Mouse (Mus musculus): ENCODE measurements around the gene U2surp.

The U2surp gene

DNA sequence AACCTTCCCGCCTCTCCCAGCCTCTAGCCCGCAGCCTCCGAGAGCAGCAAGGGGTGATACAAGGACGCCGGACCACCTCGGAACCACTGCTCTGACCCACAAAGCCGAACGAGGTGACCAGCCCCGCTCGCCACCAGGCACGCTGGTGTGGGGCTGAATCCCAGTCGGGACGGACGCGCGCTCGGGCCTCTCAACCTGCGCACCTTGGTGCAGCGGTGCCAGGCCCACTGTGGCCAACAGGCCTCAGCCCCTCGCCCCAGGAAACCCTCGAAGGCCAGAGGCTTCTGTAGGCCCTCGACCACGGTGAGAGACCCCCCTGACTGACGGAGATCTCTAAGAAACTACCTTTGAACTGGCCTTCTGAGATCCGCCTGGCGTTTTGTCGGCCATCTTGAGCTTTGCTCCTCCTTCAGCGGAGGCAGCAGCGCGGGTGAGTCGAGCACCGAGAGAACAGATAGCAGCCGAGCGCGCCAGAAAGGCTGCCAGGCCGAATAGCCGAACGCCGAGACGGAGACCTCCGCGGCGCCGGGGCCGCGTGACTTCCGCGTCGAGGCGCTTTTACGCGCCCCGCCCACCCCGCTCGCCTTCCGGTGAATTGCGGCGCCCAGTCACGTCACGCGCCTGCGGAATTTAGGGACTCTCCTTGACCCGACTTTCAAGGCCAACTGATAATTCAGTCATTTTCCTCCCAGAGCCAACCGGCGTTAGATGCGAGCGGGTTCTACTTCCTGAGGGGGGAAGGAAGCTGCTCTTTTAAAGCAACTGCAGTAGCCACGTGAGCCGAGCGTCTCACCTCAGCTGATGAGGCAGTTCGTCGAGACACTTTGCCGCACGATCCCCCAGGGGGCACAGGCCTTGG lies at the start of gene U2surp:
U2surp (minus strand) TSS at position 525 of the 859 bp plus-strand sequence.
- peak; percentile 97 for DNase-seq (ENCODE audit: low spot score in 2 of 2)

DNA sequence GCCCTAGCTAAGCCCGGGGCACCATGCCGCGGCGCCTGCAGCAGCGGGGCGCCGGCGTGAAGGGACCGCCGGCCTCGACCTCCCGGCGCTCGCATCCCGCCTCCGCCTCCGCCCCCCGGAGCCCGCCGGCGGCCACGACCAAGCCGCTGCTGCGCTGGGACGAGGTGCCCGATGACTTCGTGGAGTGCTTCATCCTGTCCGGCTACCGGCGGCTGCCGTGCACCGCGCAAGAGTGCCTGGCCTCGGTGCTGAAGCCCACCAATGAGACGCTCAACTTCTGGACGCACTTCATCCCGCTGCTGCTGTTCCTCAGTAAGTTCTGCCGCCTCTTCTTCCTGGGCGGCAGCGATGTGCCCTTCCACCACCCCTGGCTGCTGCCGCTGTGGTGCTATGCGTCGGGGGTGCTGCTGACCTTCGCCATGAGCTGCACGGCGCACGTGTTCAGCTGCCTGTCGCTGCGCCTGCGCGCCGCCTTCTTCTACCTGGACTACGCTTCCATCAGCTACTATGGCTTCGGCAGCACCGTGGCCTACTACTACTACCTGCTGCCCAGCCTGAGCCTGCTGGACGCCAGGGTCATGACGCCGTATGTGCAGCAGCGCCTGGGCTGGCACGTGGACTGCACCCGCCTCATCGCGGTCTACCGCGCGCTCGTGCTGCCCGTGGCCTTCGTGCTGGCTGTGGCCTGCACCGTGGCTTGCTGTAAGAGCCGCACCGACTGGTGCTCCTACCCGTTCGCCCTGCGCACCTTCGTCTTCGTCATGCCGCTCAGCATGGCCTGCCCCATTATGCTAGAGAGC lies 48.3 kb upstream of the U2surp start:
- DNase-seq (ENCODE audit: low spot score in 2 of 2): peak; percentile 38 to 70

DNA sequence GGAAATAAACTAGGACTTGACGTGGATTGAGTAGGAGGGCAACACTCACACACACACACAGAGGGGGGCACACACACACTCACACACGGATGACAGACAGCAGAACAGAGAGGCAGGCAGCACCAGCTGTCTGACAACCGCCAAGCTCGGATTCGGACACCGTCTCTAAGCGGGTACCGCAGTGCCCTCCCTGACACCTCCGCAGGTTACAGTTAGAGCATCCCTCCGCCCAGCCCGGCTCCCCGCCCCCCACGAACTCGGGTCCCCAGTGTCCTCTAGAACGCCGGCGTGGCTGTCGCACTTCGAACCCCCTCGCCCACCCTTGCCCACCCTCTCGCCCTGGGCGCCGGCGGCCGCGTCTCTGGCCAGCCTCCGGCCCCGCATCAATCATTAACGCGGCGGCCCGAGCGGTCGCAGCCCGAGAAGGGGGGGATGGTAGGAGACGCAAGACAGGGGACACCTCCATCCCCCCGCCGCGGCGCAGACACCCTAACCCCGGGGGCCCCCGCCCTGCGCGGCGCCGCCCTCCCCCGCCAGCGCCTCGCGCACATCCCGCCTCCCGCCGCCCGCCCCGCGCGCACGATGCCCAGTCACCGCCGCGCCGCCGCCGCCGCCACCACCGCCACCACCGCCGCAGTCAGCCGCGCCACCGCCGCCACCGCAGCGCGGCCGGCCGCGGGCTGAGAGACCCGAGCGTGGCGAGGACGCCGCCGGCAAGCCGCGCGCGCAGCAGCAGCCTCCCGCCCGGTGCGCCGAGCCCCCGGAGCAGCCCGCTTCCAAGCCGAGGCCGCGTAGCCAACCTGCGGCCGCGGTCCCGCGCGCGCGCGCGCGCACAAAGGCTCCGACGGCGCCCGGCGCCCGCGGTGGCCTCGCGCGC lies 47.5 kb upstream of the U2surp start, which contains the start of gene Paqr9:
Paqr9 (plus strand) TSS at position 599 of the 877 bp plus-strand sequence.
- peak; percentile 53 to 55 for DNase-seq (ENCODE audit: low spot score in 2 of 2)

- DNase-seq (ENCODE audit: low spot score in 2 of 2): no peak
These were observed 46.9 kb upstream of the U2surp start for GRCm38 (mm10) chr9:95558726-95559058.

DNA sequence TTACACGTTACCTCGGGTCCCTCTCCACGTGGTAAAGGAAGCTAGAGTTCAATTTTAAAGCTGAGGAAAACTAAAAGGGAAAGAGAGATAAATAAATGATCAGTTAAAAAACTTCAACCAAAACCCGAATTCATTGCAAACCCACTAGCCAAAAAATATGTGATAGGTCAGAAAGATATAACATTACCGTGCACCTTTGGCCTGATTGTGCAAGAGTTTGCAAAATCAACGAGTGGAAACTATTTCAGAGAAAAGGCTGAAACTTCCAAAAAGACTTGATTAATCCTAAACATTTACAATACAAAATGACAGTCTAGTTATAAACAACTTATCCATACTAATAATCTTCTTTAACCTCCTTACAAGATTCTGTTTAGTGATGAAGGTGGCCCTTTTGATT lies 45.9 kb upstream of the U2surp start:
- no peak for DNase-seq (ENCODE audit: low spot score in 2 of 2)

GRCm38 (mm10) chr9:95556067-95556512 lies 44.3 kb upstream of the U2surp start:
- no peak for DNase-seq (ENCODE audit: low spot score in 2 of 2)

DNA sequence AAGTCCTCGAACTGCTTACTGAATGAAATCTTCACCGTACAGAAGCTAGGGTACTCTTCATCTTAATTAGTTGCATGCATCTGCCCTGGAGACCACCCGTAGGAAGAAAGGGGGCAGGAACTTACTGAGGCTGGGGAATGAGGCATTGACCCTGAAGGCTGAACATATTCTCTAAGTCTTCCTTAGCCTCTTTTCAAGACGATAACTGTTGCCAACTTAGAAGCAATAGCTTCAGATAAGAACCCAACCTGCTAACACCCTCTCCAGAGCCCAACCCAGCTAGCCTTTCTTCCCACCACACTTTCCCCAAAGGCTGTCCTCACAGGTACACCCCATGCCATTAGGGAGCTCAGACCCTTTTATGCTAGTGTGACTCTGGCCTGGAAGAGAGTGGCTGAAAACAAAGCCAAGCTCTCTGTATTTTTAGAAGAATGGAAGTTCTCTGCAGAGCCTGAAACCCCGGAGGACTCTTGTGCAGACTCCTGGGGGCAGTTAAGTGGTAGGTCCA lies 43.5 kb upstream of the U2surp start:
- DNase-seq (ENCODE audit: low spot score in 2 of 2): no peak

- DNase-seq (ENCODE audit: low spot score in 2 of 2): no peak
These were observed 42.7 kb upstream of the U2surp start for GRCm38 (mm10) chr9:95554231-95555221.

- DNase-seq (ENCODE audit: low spot score in 2 of 2): peak; percentile 26 to 35
These were observed 40.4 kb upstream of the U2surp start for GRCm38 (mm10) chr9:95552175-95552705.

GRCm38 (mm10) chr9:95550856-95551774 lies 39.3 kb upstream of the U2surp start:
- no peak for DNase-seq (ENCODE audit: low spot score in 2 of 2)

DNA sequence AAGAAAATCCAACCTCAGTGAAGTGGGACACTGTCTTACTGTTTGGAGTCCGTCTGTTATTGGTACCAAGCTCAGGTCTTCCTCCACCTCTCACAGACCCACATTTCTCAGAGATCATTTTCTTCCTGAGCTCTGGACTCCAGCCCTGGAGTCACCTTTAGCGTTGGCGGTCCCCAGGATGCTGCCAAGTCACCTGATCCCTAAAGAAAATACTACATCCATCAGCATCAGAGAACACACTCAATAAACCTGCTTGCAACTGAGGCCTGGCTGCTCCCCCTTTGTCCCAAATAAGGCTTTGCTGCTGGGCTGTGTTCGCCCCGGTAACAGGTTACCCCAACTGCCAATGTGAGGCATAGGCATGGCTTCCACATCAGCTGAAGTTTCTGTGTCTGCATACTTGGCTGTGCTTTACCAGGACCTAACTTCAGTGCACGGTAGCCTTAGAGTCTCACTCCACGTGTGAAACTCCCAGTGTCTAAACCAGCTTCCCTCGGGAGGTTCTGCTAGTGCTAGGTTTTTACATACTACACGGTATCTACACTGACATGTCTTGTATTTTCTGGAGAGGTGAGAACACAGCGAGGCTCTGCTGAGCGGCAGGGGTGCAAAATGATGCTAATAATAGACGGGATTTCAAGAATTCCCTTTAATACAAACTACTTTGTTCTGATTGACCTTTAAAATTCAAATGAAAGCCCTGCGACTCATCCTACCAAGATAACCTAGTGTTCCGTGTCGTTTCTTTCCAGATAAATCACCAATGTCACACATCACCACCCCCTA lies 38.0 kb upstream of the U2surp start:
- DNase-seq (ENCODE audit: low spot score in 2 of 2): no peak

GRCm38 (mm10) chr9:95546679-95547078 lies 34.9 kb upstream of the U2surp start:
- no peak for DNase-seq (ENCODE audit: low spot score in 2 of 2)

DNA sequence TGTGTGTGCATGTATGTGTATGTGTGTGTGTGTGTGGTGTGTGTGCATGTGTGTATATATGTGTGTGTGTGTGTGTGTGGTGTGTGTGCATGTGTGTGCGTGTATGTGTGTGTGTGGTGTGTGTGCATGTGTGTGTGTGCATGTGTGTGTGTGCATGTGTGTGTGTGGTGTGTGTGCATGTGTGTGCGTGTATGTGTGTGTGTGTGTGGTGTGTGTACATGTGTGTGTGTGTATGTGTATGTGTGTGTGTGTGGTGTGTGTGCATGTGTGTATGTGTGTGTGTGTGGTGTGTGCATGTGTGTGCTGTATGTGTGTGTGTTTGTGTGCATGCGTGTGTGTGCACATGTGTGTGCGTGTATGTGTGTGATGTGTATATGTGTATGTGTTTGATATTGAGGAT lies 32.8 kb upstream of the U2surp start:
- no peak for DNase-seq (ENCODE audit: low spot score in 2 of 2)

DNA sequence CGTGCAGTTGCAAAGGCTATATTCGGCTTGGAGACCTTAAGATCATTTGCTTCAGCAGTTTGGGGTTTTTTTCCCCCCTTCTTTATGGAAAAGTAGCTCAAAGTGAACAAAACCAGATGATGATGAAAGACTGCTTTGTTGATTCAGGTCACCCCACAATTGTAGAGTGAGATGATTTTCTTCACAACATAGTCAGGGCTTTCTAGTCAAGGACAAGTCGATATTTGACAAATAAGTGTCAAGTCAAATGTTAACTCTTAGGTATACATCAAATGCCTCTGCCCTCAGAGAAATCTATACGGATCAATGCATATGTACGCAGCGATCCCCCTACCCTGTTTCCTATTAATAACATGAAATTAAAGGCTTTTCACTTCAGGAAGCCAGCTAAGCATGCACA lies 30.7 kb upstream of the U2surp start:
- DNase-seq (ENCODE audit: low spot score in 2 of 2): no peak

DNA sequence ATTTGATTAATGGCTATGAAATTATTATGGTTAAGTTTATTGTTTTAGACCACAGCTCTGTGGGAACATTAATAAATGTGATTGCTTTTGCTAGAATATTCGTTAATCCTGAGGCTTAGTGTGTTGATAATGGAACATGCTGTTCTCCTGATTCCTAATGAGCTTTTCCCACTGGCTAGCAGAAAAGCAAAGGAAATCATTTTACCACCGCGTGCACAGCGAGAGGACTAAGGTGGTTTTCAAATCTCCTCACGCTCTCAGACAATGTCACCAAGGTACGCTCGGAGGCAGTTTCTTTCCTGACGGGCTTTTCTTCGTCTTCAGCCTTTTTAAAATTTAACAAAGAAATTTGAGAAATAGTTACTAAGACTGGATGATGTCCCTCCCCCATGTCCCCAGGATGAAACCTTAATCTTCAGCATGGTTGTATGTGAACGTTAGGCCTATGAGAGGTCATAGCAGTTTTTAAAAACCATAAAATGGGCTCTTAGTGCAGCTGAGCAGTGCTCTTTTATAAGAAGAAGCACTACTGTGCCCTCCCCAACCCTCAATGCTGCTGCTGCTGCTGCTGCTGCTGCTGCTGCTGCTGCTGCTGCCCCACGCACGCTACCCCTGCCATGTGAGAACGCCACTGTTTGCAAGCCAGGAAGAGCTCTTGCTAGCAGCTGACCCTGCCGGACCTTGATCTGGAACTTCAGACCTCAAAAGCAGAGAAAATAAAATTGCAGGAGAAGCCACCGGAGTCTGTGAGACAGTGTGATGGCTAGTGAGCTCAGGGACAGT lies 30.0 kb upstream of the U2surp start:
- DNase-seq (ENCODE audit: low spot score in 2 of 2): no peak

DNA sequence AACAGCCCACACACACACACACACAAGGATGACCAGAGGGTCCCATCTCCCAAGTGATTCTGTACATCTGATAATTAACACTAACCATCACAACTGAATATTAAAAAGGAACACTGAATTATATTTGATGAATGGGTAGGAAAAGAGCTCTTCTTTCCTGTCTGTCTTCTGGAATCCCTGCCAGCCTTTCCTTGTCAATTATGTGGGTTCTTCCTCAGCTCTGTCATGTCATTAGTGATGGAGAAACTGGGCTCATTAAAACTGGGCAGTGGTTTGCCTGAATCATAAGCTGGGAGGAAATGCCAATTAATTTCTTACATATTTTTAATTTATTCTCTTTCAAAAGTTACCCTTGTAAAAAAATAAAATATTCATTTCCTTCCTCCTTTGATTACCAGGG lies 29.4 kb upstream of the U2surp start:
- DNase-seq (ENCODE audit: low spot score in 2 of 2): no peak

DNA sequence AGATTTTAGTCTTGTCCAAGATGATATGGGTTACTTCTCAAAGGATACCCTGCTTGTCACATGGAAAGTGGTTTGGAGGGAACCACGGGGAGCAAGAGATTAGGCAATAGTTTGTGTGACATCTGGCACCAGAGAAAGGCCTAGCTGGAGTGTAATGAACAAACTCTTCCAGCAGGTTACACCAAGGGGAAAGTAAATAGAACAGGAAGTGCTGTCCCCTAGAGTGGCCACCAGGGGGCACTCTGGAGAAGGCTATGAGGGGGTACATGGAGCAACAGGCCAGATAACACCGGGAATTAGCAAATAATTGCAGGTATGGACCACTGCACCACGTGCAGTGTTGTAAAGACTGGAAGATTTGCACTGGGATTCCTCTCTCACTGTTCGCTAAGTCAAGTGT lies 28.7 kb upstream of the U2surp start:
- DNase-seq (ENCODE audit: low spot score in 2 of 2): no peak

Measured in right cerebral cortex, postnatal 36 days (tissue).